Comparison of ENCODE assay signal across 20 mouse cellular contexts in genomic region chr12:87919721-87920120, GRCm38 (mm10). TPM values are rescaled to one million over a fixed set of nuclear protein-coding genes. Genes with fewer than 3 reads are reported as not detected.
DNase-seq lines count a peak whose midpoint lies in the region; TF ChIP-seq lines count a peak whose summit lies in the region.
"Not testable (repeated sequence)": the region's sequence is repeated elsewhere in the genome, so short reads cannot be mapped to it uniquely, and the experiment has no call there.
"Had no signal": no experiment of that assay in that cellular context is flagged by ENCODE, and none has a peak within 500 bp of the region (broad histone marks: within the 10 kb centered on the region; RNA-seq: fewer than 3 reads in every experiment).

TSS of gene Gm2035 (minus strand) at chr12:87919857.

- not testable (repeated sequence) for TF ChIP-seq CTCF in MEL (IDR thresholded peaks at IDR 0.05 in 2 of 3, conservative IDR thresholded peaks at IDR 0.05 in 1 of 3; ENCODE audit: control insufficient read depth in 1 of 3, insufficient read depth in 1 of 3, low read depth in 2 of 3, low read length in 3 of 3, poor library complexity in 1 of 3, severe bottlenecking in 1 of 3)

- TF ChIP-seq EP300 in MEL (IDR thresholded peaks at IDR 0.05; ENCODE audit: low read depth in 1 of 2, low read length in 2 of 2), result peak in 1 of 2 experiments; percentile 40; a peak in 1 of 4 replicates

- not testable (repeated sequence) for H3K79me2 ChIP-seq in MEL (ENCODE audit: control insufficient read depth, insufficient read depth, low read length, poor library complexity)

- not testable (repeated sequence) for H3K9me3 ChIP-seq in MEL (replicated peaks; ENCODE audit: insufficient read depth, low read length)

- TF ChIP-seq RAD21 in MEL (IDR thresholded peaks at IDR 0.05; ENCODE audit: low read depth, low read length), result not testable (repeated sequence)

- not testable (repeated sequence) for H3K9ac ChIP-seq in MEL (ENCODE audit: control insufficient read depth, low read depth, low read length, poor library complexity, severe bottlenecking)

- H3K27me3 ChIP-seq in MEL (ENCODE audit: control insufficient read depth in 1 of 2, insufficient read depth in 2 of 2, low read length in 2 of 2), result not testable (repeated sequence)

- not testable (repeated sequence) for TF ChIP-seq POLR2A in MEL (IDR thresholded peaks at IDR 0.05; ENCODE audit: control insufficient read depth in 1 of 2, insufficient read depth in 1 of 2, low read depth in 1 of 2, low read length in 2 of 2, poor library complexity in 1 of 2)

- H3K36me3 ChIP-seq in MEL (ENCODE audit: control insufficient read depth in 1 of 2, insufficient read depth in 2 of 2, low read length in 2 of 2), result not testable (repeated sequence)

- DNase-seq in 3T3-L1 (ENCODE audit: low read depth, low spot score) (peak; percentile 15), MEL (ENCODE audit: low read depth, low spot score) (peak; percentile 83), MEL-GATA-1-ER (ENCODE audit: extremely low read depth, low read depth) (peak; percentile 82)
- DNase-seq in brain, adult 2 months (ENCODE audit: low read depth, low spot score), result peak; percentile 0

- not testable (repeated sequence) for H3K4me3 ChIP-seq in MEL (ENCODE audit: control insufficient read depth in 1 of 2, insufficient read depth in 1 of 2, low read depth in 2 of 2, low read length in 2 of 2)

- not testable (repeated sequence) for H3K4me1 ChIP-seq in MEL (ENCODE audit: control insufficient read depth in 1 of 2, insufficient read depth in 2 of 2, low read length in 2 of 2)

- H3K27ac ChIP-seq in MEL (ENCODE audit: control insufficient read depth, low read depth, low read length), result not testable (repeated sequence)

TF ChIP-seq in MEL, 35 proteins besides CTCF, POLR2A, EP300 and RAD21:
- peak; percentile 28; the same call in 1 of the 2 replicates for TF ChIP-seq TAL1 (IDR thresholded peaks at IDR 0.05; ENCODE audit: low read length)
- 0 out of 2 replicates have a peak, but pooled peaks have one; percentile 19 for TF ChIP-seq TCF12 (IDR thresholded peaks at IDR 0.05; ENCODE audit: low read depth, low read length)

RNA-seq across cellular contexts. Expression of gene Gm2035, which starts in this region (rescaled TPM):
- not detected in 2 replicates for total RNA-seq in MEL (2012; rRNA removed)
- not detected for polyA plus RNA-seq in MEL (2012; ENCODE audit: insufficient read depth in 1 of 2, insufficient read length in 2 of 2, low read depth in 1 of 2, low replicate concordance in 2 of 2, missing spikeins in 1 of 2)
- total RNA-seq: adrenal gland, adult 18-20 months; adrenal gland, adult 2 months; adrenal gland, adult 8-10 months; adrenal gland, postnatal 10 days; adrenal gland, postnatal 14 days; adrenal gland, postnatal 25 days; adrenal gland, postnatal 36 days; adrenal gland, postnatal 4 days; CH12.LX; G1E had no signal
- polyA plus RNA-seq: activated CD4-positive, CD25-positive, alpha-beta regulatory T cell, adult 4 months; adrenal gland, adult 2 months; brain, embryonic 14.5 days; C2C12; CD4-positive, CD25-positive, alpha-beta regulatory T cell, adult 4 months; cerebellum, adult 2 months; G1E; Patski had no signal

Comparison
In these comparisons a context has a peak if more than half of its experiments do, and no peak if none do; other contexts are left out.
1. Peak in DNase-seq in MEL; RNA of the gene not detected or under 1 TPM.
2. DNase-seq: peak in every context shown above with its lines; median percentile 83 in MEL; 82 in MEL-GATA-1-ER; 15 in 3T3-L1; 0 in brain, adult 2 months.